Mouse (Mus musculus) kidney, adult 2 months (tissue): ENCODE results near the gene Nmnat3. TPM values are rescaled to one million over a fixed set of nuclear protein-coding genes. Genes with fewer than 3 reads are reported as not detected.

ENCODE experiments used
- DNase-seq: peaks from one replicate; pipeline ENCODE4 v3.0.0; 2021
- H3K27ac ChIP-seq: fragments of 200-500 bp; 2 replicates; pipeline ENCODE4 v1.5.1; 2012; ENCODE audit warnings: low read depth, low read length, control low read depth, inconsistent platforms; ENCODE audit not compliant: insufficient read depth
- H3K27me3 ChIP-seq: fragments of 200-500 bp; replicated peaks from 2 replicates; pipeline ENCODE4 v1.6.1; 2012; ENCODE audit warnings: mild to moderate bottlenecking, moderate library complexity, low read length, inconsistent platforms; ENCODE audit not compliant: control insufficient read depth, insufficient read depth
- H3K36me3 ChIP-seq: fragments of 200-500 bp; 2 replicates; pipeline ENCODE4 v1.6.1; 2012; ENCODE audit warnings: mild to moderate bottlenecking, moderate library complexity, low read length, inconsistent platforms; ENCODE audit not compliant: control insufficient read depth, insufficient read depth
- H3K4me1 ChIP-seq: fragments of 200-500 bp; 2 replicates; pipeline ENCODE4 v1.6.1; 2011; ENCODE audit warnings: low read length; ENCODE audit not compliant: control insufficient read depth, insufficient read depth
- H3K4me3 ChIP-seq: fragments of 200-500 bp; 2 replicates; pipeline ENCODE4 v1.5.1; 2011; ENCODE audit warnings: mild to moderate bottlenecking, low read depth, low read length, control low read depth; ENCODE audit not compliant: insufficient read depth
- CTCF ChIP-seq: fragments of 200-500 bp; conservative IDR thresholded peaks from 2 replicates; pipeline ENCODE4 v1.5.1; 2011; ENCODE audit warnings: low read depth, mild to moderate bottlenecking, control low read depth, low read length, moderate library complexity, mixed read lengths; ENCODE audit not compliant: insufficient read depth, insufficient read length
- POLR2A ChIP-seq: fragments of 200-500 bp; IDR thresholded peaks from one replicate; pipeline ENCODE4 v1.6.1; 2011; ENCODE audit warnings: low read depth, low read length, control low read depth
- WGBS: fragments of 180-500 bp; shearing (Covaris S2); methylation state at CpG from one replicate; pipeline ENCODE4 v1.1.7; 2018; 5-methylcytosine and 5-hydroxymethylcytosine counted together
- polyA plus RNA-seq: library from polyadenylated mRNA; depleted of rRNA; stranded (reverse); fragments of >200 nt; gene quantifications from 2 replicates; pipeline ENCODE4 v1.2.3, GENCODE M21; 2012

Nmnat3 gene
- polyA plus RNA-seq, 1 experiment, result 27.7 TPM

DNA sequence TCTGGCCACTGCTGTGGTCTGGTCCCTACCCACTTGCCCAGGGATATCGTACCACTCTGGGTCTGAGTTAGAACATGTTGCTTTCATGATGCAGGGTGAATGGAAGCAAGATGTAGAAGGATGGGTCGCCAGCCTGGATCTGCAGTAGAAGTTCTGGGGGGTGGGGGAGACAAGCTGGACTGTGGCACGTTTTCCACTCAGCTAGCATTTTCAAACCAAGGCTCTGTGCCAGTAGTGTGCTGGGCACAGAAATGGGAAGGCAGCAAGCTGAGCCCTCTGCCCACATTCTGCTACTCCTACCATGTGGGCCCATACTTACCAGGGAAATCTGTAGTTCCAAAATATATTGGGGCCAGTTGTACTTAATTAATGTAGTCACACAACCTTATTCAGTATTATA is 33.5 kb downstream of the Nmnat3 start:
- Histone ChIP-seq H3K27me3 (no peaks in the 10 kb centered on the region), H3K27ac (no peak overlapping the region), H3K4me1 (no peaks in the 10 kb centered on the region), H3K36me3 (no peaks in the 10 kb centered on the region), H3K4me3 (no peak overlapping the region)
- TF ChIP-seq CTCF (no peak), POLR2A (no peak)
- no peak for DNase-seq
- WGBS, result 83% methylated on average over 3 of the region's 3 CpGs

DNA sequence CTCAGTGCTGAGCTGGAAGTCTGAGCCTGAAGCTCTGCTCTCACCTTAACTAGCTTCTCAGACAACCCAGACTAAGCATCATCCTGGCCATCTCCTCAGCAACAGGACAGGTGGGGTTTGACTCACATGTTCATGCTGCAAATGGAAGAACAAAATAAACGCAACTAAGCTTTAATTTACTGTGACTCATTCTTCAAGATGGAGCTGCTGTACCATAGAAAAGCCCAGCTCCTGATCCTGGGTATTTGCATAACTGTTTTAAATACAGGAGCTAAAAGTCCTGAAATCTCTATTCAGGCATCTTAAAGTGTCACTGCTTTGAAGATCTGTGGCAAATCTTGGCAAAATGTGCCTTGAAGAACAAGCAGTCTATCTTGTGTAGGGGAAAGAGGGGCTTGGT is 38.9 kb downstream of the Nmnat3 start:
- Histone ChIP-seq H3K4me3 (no peak overlapping the region), H3K27ac (no peak overlapping the region), H3K36me3 (no peaks in the 10 kb centered on the region), H3K4me1 (peaks cover 15% of the 10 kb centered on the region; the same call in 1 of the 2 replicates), H3K27me3 (no peaks in the 10 kb centered on the region)
- DNase-seq, result no peak
- TF ChIP-seq CTCF, result no peak
- TF ChIP-seq POLR2A, result no peak
- WGBS, result 85% methylated on average over 1 of the region's 1 CpGs

DNA sequence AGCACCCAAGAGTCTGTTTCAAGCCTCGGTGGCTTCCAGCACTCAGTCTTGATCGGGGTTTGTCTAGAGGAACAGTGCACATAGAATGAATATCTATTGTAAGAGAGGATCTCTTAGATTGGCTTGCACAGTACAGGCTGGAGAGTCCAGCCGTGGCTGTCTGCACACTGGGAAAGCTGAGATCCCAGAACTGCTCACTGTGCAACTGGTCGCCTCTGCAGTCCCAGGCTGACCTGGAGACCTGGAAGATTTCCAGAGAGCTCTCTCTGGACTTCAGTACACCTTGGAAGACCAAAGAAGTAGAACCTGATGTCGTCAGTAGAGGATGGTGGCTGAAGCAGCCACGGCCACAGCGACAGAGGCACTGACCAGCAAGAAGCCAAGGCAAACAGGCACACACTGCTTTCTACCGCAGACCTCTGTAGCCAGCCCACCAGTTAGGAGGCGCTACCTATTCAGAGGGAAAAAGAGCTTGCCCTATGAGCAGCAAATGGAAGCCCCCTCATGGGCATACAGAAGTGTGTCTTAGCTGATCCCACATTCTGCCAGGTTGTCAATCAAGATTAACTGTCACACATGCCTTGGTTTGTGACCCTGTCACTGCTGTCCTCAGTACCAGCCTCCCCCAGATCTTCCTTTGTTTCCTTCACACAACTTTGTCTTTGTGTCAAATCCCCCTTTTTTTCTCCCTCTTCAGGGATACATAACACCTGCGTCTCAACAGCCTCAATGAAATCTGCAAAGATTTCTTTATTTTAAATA is 41.4 kb downstream of the Nmnat3 start:
- DNase-seq, result peak; percentile 82
- no peaks in the 10 kb centered on the region for H3K27me3 ChIP-seq
- H3K36me3 ChIP-seq, result no peaks in the 10 kb centered on the region
- H3K4me1 ChIP-seq, result peaks cover 15% of the 10 kb centered on the region; the same call in 1 of the 2 replicates
- peak overlapping the region; percentile 5; the same call in 1 of the 2 replicates for H3K27ac ChIP-seq
- H3K4me3 ChIP-seq, result no peak overlapping the region
- TF ChIP-seq CTCF (no peak), POLR2A (no peak)
- WGBS, result 75% methylated on average over 10 of the region's 10 CpGs

DNA sequence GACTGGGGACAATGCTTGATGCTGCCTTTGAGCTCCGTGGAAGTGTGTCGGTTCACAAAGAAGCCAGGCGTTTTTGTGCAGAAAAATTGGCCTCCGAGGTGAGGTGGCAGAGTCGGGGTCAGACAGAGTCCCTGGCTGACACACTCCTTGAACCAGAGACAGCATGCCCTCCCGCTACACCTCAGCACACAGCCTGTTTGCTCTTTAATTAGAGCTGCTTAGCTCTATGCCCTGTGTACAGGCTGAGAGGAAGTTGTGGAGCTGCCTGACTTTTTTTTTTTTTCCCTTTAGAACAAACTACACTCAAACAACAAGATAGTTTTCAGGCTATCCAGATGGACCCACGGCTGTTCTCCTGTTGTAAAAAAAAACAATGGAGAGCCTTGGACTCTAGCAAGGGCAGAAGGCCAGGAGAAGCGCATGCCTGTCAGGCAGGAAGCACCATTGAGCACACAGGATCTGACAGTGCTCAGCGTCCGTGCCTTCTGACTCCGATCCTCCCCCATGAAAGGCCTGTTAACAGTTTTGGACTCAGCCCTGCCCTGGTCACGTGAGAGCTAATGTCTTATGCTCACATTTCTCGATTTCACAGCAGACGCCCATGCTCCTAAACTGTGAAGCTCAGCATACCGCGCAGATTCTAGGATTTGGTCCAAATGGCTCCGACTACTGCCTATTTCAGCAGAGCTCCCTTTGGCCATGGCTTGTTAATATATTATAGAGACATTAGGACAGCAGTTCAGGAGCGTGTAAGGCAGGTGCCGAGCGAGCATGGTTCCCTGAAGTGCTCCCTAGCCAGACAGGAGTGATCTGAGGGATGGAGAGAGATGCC is 42.3 kb downstream of the Nmnat3 start:
- TF ChIP-seq POLR2A, result peak; percentile 51
- no peak for TF ChIP-seq CTCF
- WGBS, result 21% methylated on average over 20 of the region's 20 CpGs
- DNase-seq, result peak; percentile 96
- Histone ChIP-seq H3K4me3 (no peak overlapping the region), H3K36me3 (no peaks in the 10 kb centered on the region), H3K4me1 (peaks cover 15% of the 10 kb centered on the region; the same call in 1 of the 2 replicates), H3K27me3 (no peaks in the 10 kb centered on the region), H3K27ac (peak overlapping the region; percentile 70)

DNA sequence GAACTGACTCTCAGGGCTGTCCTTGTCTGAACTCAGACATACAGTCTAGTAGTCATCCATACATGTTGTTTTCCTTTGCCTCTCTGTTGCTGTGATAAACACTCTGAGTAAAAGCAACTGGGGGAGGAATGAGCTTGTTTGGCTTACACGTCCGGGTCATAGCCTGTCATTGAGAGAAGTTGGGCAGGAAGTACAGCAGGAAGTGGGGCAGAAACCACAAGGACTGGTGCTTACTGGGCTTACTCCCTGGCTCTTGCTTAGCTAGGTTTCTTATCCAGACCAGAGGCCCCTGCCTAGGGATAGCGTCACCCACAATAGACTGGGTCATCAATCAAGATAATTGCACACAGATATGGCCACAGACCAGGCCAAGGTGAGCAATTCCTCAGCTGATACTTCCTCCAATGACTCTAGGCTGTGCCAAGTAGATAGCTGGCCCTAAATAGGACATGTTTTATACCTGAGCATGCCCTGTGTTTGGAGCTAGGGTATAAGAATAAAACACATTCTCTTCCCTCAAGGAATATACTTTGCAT is 46.1 kb downstream of the Nmnat3 start:
- H3K27me3 ChIP-seq, result no peaks in the 10 kb centered on the region
- WGBS, result 62% methylated on average over 3 of the region's 3 CpGs
- DNase-seq, result no peak
- H3K27ac ChIP-seq, result no peak overlapping the region
- H3K36me3 ChIP-seq, result no peaks in the 10 kb centered on the region
- no peak for TF ChIP-seq CTCF
- TF ChIP-seq POLR2A, result no peak
- peaks cover 15% of the 10 kb centered on the region; the same call in 1 of the 2 replicates for H3K4me1 ChIP-seq
- H3K4me3 ChIP-seq, result no peak overlapping the region

DNA sequence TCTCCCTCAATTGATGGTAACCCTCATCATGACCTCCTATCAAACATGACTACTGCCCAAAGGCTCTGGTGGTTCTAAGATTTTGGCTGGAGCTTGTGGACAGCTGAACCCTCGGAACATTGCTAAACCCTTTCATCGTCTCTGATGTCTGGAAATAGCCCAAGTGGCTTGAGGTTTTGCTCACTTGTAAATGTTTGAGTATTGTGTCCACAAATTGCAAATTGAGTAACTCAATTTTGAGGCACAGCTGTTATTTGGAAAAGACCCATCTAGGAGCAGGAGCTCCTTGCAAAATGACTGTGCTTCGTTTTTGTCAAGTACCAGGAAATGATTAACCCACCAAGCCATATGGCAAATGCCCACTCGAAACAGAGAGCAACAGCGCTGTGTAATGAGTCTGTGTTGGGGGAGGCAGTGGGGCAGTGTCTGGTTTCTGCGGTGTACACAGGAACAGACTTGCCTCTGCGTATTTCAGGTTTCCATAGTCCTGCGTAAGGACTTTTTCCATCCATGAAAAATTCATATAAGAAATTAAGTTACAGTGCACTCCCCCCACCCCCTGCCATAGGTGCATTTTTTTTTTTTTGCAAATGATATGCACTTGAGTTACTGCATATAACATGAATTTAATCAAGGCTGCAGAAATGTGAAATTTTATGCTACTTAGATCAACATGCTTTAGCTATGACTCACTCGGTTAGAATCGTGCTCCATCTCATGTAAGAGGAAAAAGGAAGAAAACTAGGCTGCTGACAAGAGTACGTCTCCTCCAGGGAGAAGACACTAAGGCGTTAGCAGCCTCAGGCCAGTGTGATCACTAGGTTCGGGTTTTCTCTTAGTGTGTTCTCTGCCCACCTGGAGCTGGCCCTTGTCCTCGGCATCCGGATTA is 50.9 kb downstream of the Nmnat3 start:
- H3K36me3 ChIP-seq, result no peaks in the 10 kb centered on the region
- no peak overlapping the region for H3K27ac ChIP-seq
- H3K4me1 ChIP-seq, result peaks cover 5% of the 10 kb centered on the region; the same call in 1 of the 2 replicates
- WGBS, result 61% methylated on average over 15 of the region's 15 CpGs
- no peak for DNase-seq
- H3K27me3 ChIP-seq, result no peaks in the 10 kb centered on the region
- TF ChIP-seq CTCF (no peak), POLR2A (no peak)
- no peak overlapping the region for H3K4me3 ChIP-seq
